Mouse (Mus musculus) lung, embryonic 15.5 days (tissue): ENCODE measurements around the gene Znhit6. TPM values are rescaled to one million over a fixed set of nuclear protein-coding genes. Genes with fewer than 3 reads are reported as not detected.

Experiments
- polyA plus RNA-seq: library from polyadenylated mRNA; unstranded; fragments of >200 nt; fragmentation: Nextera tagmentation; extraction: Ambion mirVana; gene quantifications from 2 replicates; pipeline ENCODE4 v1.2.1, GENCODE M21; 2015

The Znhit6 gene
- polyA plus RNA-seq, 1 experiment from 2014 or later, result 32.1 TPM

Other genes with a start within 250 kb of the Znhit6 start
- gene Ccn1, start 73.8 kb downstream of the Znhit6 start, polyA plus RNA-seq, result 58.3 and 58.8 TPM in 2 replicates
- gene Ddah1, start 182.5 kb downstream of the Znhit6 start, polyA plus RNA-seq, result 27.7 and 30.8 TPM in 2 replicates